Mouse (Mus musculus): ENCODE results near the gene Srpx. TPM values are rescaled to one million over a fixed set of nuclear protein-coding genes. Genes with fewer than 3 reads are reported as not detected.

The Srpx gene
- polyA plus RNA-seq (2012; ENCODE audit: insufficient read depth, low replicate concordance): not detected in 2 replicates

DNA sequence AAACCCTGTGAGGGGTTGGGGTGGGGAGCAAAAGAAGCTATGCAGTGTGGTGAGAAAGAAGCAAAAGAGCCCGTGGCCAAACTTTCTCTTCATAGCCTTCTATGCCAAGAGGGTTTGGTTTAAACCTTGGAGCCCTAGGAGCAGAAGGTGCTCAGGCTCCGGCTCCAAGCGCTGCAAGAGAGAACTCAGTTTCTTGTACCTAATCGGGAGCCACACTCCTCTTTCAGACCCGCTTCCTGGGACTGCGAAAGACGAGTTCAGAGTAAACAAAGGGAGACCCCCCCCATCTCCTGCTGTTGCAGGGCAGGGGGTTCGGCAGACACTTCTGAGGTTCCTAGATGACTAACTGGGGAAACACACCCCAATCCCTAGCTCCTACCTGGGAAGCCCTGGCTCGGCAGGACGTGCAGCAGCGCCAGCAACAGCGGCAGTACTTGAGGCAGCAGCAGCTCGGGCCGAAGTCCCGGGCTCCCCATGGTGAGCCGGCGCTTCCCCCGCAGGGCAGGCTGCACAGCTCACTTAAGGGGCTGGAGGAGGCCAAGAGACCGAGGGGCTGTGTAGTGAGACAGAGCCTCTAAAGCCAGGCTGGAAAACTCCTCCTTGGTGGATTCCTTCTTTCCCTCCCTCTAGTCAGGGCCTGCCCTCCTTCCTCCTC, at the start of gene Srpx:
Gene Srpx (minus strand): TSS at position 645 of the 655 bp plus-strand sequence.
- no peaks in the 10 kb centered on the region for H3K9me3 ChIP-seq
- H3K4me1 ChIP-seq: no peaks in the 10 kb centered on the region
- H3K36me3 ChIP-seq (replicated peaks; ENCODE audit: low read length): no peaks in the 10 kb centered on the region

DNA sequence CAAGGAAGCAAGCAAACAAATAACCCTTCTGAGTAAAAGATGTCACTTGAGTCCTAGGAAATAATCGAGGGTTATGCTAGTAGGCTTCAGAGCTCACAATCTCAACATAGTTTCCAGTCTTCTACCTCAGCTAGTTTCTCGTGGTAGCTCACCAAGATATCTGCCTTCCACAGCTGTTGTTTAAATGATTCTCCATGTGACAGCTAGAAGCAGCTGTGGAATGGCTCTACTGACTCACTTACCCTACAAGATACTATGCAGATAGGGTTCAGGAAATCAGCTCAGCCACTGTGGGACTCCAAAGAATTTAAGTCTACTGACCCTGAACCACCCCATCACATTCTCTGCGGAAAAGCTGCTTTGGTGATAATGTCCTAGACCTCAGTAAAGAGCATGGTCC, 34.9 kb upstream of the Srpx start:
- no peak for TF ChIP-seq FLI1 (IDR thresholded peaks at IDR 0.05; ENCODE audit: low read length)
- TF ChIP-seq GATA1 (IDR thresholded peaks at IDR 0.05; ENCODE audit: borderline replicate concordance, low read length): no peak
- Histone ChIP-seq H3K36me3 (replicated peaks; ENCODE audit: low read length) (no peaks in the 10 kb centered on the region), H3K4me1 (0 out of 2 replicates have a peak, but pooled peaks cover 5% of the 10 kb centered on the region)

More for the DNA sequence above, at the start of gene Srpx:
- Histone ChIP-seq H3K27me3 (replicated peaks) (peaks cover 26% of the 10 kb centered on the region), H3K4me3 (replicated peaks) (no peak within 1 kb of the TSS)
- no peak for TF ChIP-seq FLI1 (IDR thresholded peaks at IDR 0.05; ENCODE audit: low read length)
- TF ChIP-seq GATA1 (IDR thresholded peaks at IDR 0.05; ENCODE audit: borderline replicate concordance, low read length): no peak

DNA sequence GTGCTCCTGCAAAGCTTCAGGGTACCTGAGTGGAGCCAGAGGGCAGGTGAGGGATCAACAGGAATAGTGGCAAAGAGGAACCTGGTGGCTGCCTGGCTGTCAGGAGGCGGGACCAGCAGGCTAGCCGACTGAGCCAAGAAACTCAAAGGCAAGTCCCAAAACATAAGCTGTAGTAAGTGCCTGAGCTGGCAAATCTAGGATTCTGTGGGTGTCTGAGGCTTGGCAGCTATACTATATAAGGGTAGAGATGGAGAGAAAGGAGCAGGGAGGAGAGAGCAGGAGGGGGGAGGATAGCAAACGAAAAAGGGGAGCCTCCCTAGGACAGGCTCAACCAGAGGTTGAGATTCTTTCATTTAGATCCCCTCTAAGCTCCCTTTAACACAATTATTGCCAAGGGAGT, 1.7 kb downstream of the Srpx start:
- TF ChIP-seq GATA1 (IDR thresholded peaks at IDR 0.05; ENCODE audit: borderline replicate concordance, low read length): no peak
- TF ChIP-seq FLI1 (IDR thresholded peaks at IDR 0.05; ENCODE audit: low read length): no peak
- Histone ChIP-seq H3K36me3 (replicated peaks; ENCODE audit: low read length) (no peaks in the 10 kb centered on the region), H3K27me3 (replicated peaks) (peaks cover 26% of the 10 kb centered on the region), H3K9me3 (no peaks in the 10 kb centered on the region), H3K4me3 (replicated peaks) (no peak overlapping the region), H3K4me1 (no peaks in the 10 kb centered on the region)

More for the DNA sequence above, 34.9 kb upstream of the Srpx start:
- Histone ChIP-seq H3K9me3 (no peaks in the 10 kb centered on the region), H3K4me3 (replicated peaks) (no peak overlapping the region), H3K27me3 (replicated peaks) (peaks cover 4% of the 10 kb centered on the region)

DNA sequence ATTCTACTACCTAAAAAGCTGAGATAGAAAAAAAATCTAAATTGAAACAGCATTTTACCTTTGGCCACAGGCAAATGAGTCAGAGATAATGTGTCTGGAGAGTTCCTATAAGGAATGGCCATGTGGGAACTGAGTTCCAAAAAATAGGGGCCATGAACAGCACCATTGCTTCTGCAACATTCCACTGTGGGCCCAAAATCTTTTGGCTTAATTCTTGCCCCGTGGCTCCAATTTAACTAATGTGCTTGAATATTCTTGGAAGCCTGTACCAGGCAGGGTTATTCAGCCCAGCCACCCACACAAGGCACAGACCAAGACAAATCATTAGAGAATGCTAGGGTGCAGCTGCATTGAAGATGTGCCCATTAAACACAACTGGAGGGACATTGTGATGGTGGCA, 6.8 kb downstream of the Srpx start:
- TF ChIP-seq GATA1 (IDR thresholded peaks at IDR 0.05; ENCODE audit: borderline replicate concordance, low read length) (no peak), FLI1 (IDR thresholded peaks at IDR 0.05; ENCODE audit: low read length) (no peak)
- no peaks in the 10 kb centered on the region for H3K4me1 ChIP-seq
- H3K4me3 ChIP-seq (replicated peaks): no peak overlapping the region
- H3K27me3 ChIP-seq (replicated peaks): peaks cover 5% of the 10 kb centered on the region
- H3K36me3 ChIP-seq (replicated peaks; ENCODE audit: low read length): no peaks in the 10 kb centered on the region
- no peaks in the 10 kb centered on the region for H3K9me3 ChIP-seq

DNA sequence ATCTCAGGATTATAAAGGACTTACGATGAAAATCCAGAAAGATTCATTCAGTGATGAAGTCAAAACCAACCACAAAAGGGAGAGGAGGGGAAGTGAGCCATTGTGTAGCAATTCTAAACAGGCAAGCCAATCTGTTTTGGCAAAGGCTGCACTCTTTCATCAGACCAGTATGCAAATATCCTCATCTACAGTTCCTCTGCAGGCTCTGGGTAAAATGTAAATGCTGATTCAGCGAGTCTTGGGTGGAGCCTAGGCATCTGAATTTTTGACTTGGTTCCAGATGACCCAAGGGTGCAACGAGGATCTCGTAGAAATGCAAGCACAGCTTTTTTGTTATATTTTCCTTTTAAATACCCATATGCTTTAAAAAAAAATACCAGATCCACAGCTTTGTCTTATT, 9.0 kb downstream of the Srpx start:
- Histone ChIP-seq H3K9me3 (no peaks in the 10 kb centered on the region), H3K4me3 (replicated peaks) (no peak overlapping the region)

DNA sequence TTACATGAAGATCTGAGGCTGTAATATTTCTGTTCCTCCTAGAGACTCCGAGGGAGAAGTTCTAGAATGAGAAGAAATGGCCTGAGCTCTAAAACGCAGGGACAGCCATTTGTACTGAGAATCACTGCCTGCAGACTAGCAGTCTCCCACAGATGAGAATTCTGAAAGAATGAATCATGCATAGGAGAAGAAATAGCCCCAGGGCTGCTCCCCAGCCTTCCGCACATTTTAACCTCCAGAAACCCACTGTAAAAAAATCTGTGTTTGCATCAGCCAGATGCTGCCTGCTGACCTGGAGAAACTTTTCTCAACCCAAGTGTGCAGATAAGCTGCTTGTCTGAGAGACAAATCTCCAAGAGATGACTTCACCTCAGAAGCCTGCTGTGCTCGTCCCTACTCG, 12.0 kb downstream of the Srpx start:
- H3K36me3 ChIP-seq (replicated peaks; ENCODE audit: low read length): no peaks in the 10 kb centered on the region
- H3K4me3 ChIP-seq (replicated peaks): no peak overlapping the region
- peaks cover 4% of the 10 kb centered on the region for H3K27me3 ChIP-seq (replicated peaks)
- TF ChIP-seq GATA1 (IDR thresholded peaks at IDR 0.05; ENCODE audit: borderline replicate concordance, low read length) (no peak), FLI1 (IDR thresholded peaks at IDR 0.05; ENCODE audit: low read length) (no peak)
- H3K4me1 ChIP-seq: no peaks in the 10 kb centered on the region
- peaks cover 3% of the 10 kb centered on the region; the same call in 1 of the 2 replicates for H3K9me3 ChIP-seq

More for the DNA sequence above, 9.0 kb downstream of the Srpx start:
- no peak for TF ChIP-seq FLI1 (IDR thresholded peaks at IDR 0.05; ENCODE audit: low read length)
- no peak for TF ChIP-seq GATA1 (IDR thresholded peaks at IDR 0.05; ENCODE audit: borderline replicate concordance, low read length)
- H3K36me3 ChIP-seq (replicated peaks; ENCODE audit: low read length): no peaks in the 10 kb centered on the region
- H3K4me1 ChIP-seq: no peaks in the 10 kb centered on the region
- peaks cover 3% of the 10 kb centered on the region for H3K27me3 ChIP-seq (replicated peaks)

DNA sequence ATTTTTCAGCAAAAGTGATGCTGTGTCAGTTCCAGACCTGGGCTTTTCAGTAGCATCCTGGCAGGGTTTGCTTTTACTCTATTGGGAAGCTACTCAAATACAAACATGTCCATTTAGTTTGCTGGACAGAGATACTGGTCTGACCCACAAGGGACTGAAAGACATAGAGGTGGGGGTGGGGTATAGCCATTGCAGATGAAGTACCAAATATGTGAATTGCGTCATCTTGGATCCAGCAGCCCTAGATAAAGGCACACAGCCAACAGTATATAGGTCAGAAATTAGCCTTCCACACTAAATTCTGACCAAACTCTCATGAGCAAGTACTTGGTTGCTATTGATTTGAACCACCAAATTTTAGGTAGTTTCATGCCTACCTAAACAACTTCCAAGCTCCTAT, 14.8 kb downstream of the Srpx start:
- no peaks in the 10 kb centered on the region for H3K4me1 ChIP-seq
- no peak for TF ChIP-seq FLI1 (IDR thresholded peaks at IDR 0.05; ENCODE audit: low read length)
- H3K4me3 ChIP-seq (replicated peaks): no peak overlapping the region
- H3K9me3 ChIP-seq: peaks cover 3% of the 10 kb centered on the region; the same call in 1 of the 2 replicates
- no peaks in the 10 kb centered on the region for H3K36me3 ChIP-seq (replicated peaks; ENCODE audit: low read length)
- H3K27me3 ChIP-seq (replicated peaks): peaks cover 4% of the 10 kb centered on the region

DNA sequence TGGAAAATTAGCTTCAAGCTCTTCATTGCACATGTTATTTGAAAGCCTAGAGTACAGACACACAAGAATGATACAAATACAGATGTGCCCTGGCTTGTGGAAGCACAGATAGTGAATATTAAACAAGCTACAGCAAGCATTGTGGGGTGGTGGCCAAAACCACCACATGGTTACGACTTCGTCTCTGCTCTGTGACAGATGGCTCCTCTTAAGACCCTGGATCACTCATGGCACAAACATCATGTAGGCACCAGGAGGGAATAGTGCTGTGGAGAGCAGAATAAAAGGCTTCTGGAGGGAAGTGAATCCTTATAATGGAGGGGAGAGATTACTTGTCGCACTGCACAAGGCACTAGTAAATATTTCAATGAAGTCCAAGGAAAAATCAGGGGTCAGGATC, 21.7 kb downstream of the Srpx start:
- H3K4me1 ChIP-seq: no peaks in the 10 kb centered on the region

DNA sequence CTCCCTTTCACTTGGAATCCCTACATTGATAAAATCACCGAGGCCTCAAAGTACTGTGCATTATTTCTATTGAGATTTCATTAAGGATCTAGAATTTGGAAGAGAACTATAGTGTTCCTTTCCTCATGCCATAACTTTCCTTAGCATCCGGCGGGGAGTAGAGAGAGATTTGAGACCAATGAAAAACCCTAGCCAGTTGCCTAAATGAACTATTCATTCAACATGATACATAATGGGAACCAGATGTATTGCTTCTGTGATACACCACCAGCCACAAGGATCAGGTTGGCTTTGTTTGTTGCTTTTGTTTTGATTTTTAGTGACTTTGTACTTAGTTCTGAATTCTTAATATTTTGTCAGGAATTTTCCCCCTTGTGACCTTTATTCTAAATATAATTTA, 37.1 kb downstream of the Srpx start:
- no peaks in the 10 kb centered on the region for H3K9me3 ChIP-seq
- no peaks in the 10 kb centered on the region for H3K36me3 ChIP-seq (replicated peaks; ENCODE audit: low read length)
- no peaks in the 10 kb centered on the region for H3K27me3 ChIP-seq (replicated peaks)
- TF ChIP-seq FLI1 (IDR thresholded peaks at IDR 0.05; ENCODE audit: low read length): no peak
- no peak for TF ChIP-seq GATA1 (IDR thresholded peaks at IDR 0.05; ENCODE audit: borderline replicate concordance, low read length)
- no peak overlapping the region for H3K4me3 ChIP-seq (replicated peaks)
- no peaks in the 10 kb centered on the region for H3K4me1 ChIP-seq

More for the DNA sequence above, 21.7 kb downstream of the Srpx start:
- H3K4me3 ChIP-seq (replicated peaks): no peak overlapping the region
- TF ChIP-seq GATA1 (IDR thresholded peaks at IDR 0.05; ENCODE audit: borderline replicate concordance, low read length) (no peak), FLI1 (IDR thresholded peaks at IDR 0.05; ENCODE audit: low read length) (no peak)
- no peaks in the 10 kb centered on the region for H3K36me3 ChIP-seq (replicated peaks; ENCODE audit: low read length)
- no peaks in the 10 kb centered on the region for H3K9me3 ChIP-seq
- peaks cover 4% of the 10 kb centered on the region for H3K27me3 ChIP-seq (replicated peaks)

DNA sequence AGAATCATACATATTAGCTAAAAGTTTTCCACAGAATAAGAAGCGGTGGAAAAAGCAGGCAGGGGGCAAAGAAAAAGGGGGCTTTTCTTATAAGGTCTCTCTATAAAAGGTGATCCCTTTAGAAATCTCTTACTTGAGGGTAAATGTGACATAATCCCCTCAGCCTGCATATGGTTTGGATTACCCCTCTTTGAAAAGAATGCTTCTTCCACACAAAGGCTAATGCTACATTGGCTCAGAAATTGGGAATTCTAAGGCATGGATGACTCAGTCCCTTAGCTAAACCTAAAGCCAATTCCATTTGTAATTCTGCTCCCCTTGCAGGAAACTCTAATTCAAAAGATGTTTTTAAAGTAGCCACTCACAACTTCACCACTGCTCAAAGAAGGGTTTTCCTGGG, 37.5 kb downstream of the Srpx start:
- no peak for TF ChIP-seq FLI1 (IDR thresholded peaks at IDR 0.05; ENCODE audit: low read length)
- no peak for TF ChIP-seq GATA1 (IDR thresholded peaks at IDR 0.05; ENCODE audit: borderline replicate concordance, low read length)
- H3K4me3 ChIP-seq (replicated peaks): no peak overlapping the region
- H3K4me1 ChIP-seq: no peaks in the 10 kb centered on the region
- no peaks in the 10 kb centered on the region for H3K36me3 ChIP-seq (replicated peaks; ENCODE audit: low read length)
- H3K27me3 ChIP-seq (replicated peaks): no peaks in the 10 kb centered on the region
- H3K9me3 ChIP-seq: no peaks in the 10 kb centered on the region
